Mouse (Mus musculus) liver, embryonic 15.5 days (tissue): ENCODE results near the gene Mpped1. TPM values are rescaled to one million over a fixed set of nuclear protein-coding genes. Genes with fewer than 3 reads are reported as not detected.

Source experiments
- ATAC-seq: fragments of 200-750 bp; cut with Nextera tagmentation; 2 replicates; pipeline ENCODE4 v1.8.0; 2017; ENCODE audit warnings: moderate number of reproducible peaks, mild to moderate bottlenecking, moderate library complexity; ENCODE audit not compliant: insufficient read depth
- H3K27ac ChIP-seq: fragments of 300-500 bp; sonication (generic); replicated peaks from 2 replicates; pipeline ENCODE4 v1.5.1; 2015; ENCODE audit warnings: mild to moderate bottlenecking, inconsistent platforms
- H3K27me3 ChIP-seq: fragments of 300-500 bp; sonication (generic); 2 replicates; pipeline ENCODE4 v1.6.1; 2015; ENCODE audit warnings: mild to moderate bottlenecking, inconsistent platforms
- H3K36me3 ChIP-seq: fragments of 300-500 bp; sonication (generic); replicated peaks from 2 replicates; pipeline ENCODE4 v1.6.1; 2015; ENCODE audit warnings: moderate library complexity, mild to moderate bottlenecking, inconsistent platforms
- H3K4me1 ChIP-seq: fragments of 300-500 bp; sonication (generic); replicated peaks from 2 replicates; pipeline ENCODE4 v1.6.1; 2015; ENCODE audit warnings: inconsistent platforms
- H3K4me2 ChIP-seq: fragments of 300-500 bp; sonication (generic); 2 replicates; pipeline ENCODE4 v1.6.1; 2015; ENCODE audit warnings: moderate library complexity, mild to moderate bottlenecking, inconsistent platforms
- H3K4me3 ChIP-seq: fragments of 300-500 bp; sonication (generic); replicated peaks from 2 replicates; pipeline ENCODE4 v1.5.1; 2015; ENCODE audit warnings: mild to moderate bottlenecking, inconsistent platforms
- H3K9ac ChIP-seq: fragments of 300-500 bp; sonication (generic); 2 replicates; pipeline ENCODE4 v1.6.1; 2015; ENCODE audit warnings: moderate library complexity, mild to moderate bottlenecking, inconsistent platforms
- H3K9me3 ChIP-seq: fragments of 300-500 bp; sonication (generic); replicated peaks from 2 replicates; pipeline ENCODE4 v1.6.1; 2016; ENCODE audit warnings: inconsistent platforms
- WGBS: fragments of 180-500 bp; shearing (Covaris S2); methylation state at CpG from one replicate; pipeline ENCODE4 v1.1.7; 2015; ENCODE audit warnings: mixed read lengths; ENCODE audit not compliant: insufficient replicate concordance; 5-methylcytosine and 5-hydroxymethylcytosine counted together
- polyA plus RNA-seq: library from polyadenylated mRNA; unstranded; fragments of >200 nt; fragmentation: Nextera tagmentation; extraction: Ambion mirVana; gene quantifications from 2 replicates; pipeline ENCODE4 v1.2.1, GENCODE M21; 2015

The Mpped1 gene
- polyA plus RNA-seq, 1 experiment from 2014 or later: 0.17 TPM

GRCm38 (mm10) chr15:83796924-83797323 is 17.7 kb downstream of the Mpped1 start:
- Histone ChIP-seq H3K27me3 (no peaks in the 10 kb centered on the region), H3K27ac (no peak overlapping the region), H3K9ac (no peak overlapping the region), H3K4me1 (no peaks in the 10 kb centered on the region), H3K36me3 (no peaks in the 10 kb centered on the region), H3K9me3 (no peaks in the 10 kb centered on the region), H3K4me3 (no peak overlapping the region), H3K4me2 (no peak overlapping the region)
- WGBS: 64% methylated on average over 7 of the region's 7 CpGs
- ATAC-seq: no peak

- Histone ChIP-seq H3K4me1 (no peaks in the 10 kb centered on the region), H3K4me3 (no peak overlapping the region), H3K9ac (no peak overlapping the region), H3K4me2 (no peak overlapping the region), H3K36me3 (no peaks in the 10 kb centered on the region), H3K9me3 (no peaks in the 10 kb centered on the region), H3K27ac (no peak overlapping the region), H3K27me3 (no peaks in the 10 kb centered on the region)
- WGBS: 72% methylated on average over 11 of the region's 11 CpGs
- no peak for ATAC-seq
These were observed 19.7 kb downstream of the Mpped1 start for GRCm38 (mm10) chr15:83798964-83799363.

DNA sequence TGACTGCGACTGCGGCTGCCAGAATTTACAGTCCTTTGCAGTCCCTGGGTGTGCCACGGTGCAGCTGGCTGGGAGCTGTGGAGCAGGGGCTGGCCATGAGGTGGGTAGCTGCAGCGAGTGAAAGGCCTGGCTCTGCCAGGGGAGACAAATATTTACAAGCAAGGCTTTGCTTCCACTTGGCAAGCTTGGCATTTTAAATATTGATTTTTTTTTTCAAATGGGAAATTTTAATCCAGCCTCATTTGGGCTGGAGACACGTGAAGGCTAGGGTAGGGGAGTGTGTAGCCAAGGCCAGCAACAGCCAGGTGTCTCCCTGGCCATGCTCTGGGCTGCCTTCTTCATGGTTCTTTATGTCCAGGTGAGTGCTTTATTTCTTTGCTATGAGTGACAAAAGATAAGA is 21.7 kb downstream of the Mpped1 start:
- WGBS: 45% methylated on average over 5 of the region's 5 CpGs

DNA sequence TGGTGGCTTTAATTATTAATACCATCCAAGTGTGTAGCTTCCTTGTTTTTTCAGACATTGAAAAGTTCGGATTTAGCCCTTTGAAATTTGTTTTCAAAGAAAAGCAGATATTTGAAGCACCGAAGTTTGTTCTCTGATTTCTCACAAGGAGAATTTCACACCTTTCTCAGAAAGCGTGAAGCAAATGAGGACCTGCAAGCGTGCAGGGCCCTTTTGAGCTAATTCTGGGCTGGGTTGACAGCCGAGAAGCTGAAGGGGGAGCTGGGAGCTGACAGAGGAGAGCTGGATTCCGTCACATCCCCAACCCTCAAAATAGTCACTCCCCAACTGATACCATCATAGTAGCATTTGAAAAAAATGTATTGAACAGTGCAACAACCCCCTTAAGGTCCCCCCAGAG is 34.8 kb downstream of the Mpped1 start:
- Histone ChIP-seq H3K4me2 (no peak overlapping the region), H3K27me3 (no peaks in the 10 kb centered on the region), H3K4me3 (no peak overlapping the region), H3K4me1 (no peaks in the 10 kb centered on the region), H3K36me3 (no peaks in the 10 kb centered on the region), H3K9ac (no peak overlapping the region), H3K9me3 (no peaks in the 10 kb centered on the region), H3K27ac (no peak overlapping the region)
- WGBS: 55% methylated on average over 6 of the region's 6 CpGs
- ATAC-seq: no peak

More for the DNA sequence above, 21.7 kb downstream of the Mpped1 start:
- H3K27me3 ChIP-seq: no peaks in the 10 kb centered on the region
- no peaks in the 10 kb centered on the region for H3K4me1 ChIP-seq
- H3K9ac ChIP-seq: no peak overlapping the region
- no peak overlapping the region for H3K4me2 ChIP-seq
- no peak overlapping the region for H3K27ac ChIP-seq
- no peaks in the 10 kb centered on the region for H3K36me3 ChIP-seq
- H3K9me3 ChIP-seq: no peaks in the 10 kb centered on the region
- no peak overlapping the region for H3K4me3 ChIP-seq
- no peak for ATAC-seq

DNA sequence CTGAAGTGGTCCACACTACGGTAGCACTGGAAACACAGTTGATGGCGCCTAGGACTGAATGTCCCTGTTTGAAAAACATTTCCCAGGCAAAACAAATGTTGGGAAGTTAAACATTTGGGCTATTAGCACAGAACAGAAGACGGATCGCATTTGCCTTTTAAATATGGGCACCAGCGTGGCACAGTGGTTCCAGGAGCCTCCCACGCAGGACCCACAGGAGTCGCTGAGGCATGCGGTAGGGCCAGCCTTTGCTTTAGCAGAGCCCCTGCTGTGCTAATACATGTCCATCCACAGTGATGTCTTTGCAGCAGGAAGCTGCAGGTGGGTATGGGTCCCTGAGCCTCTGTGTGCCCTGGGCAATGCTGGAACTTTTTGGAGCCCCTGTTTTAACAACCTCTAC is 48.7 kb downstream of the Mpped1 start:
- no peaks in the 10 kb centered on the region for H3K4me1 ChIP-seq
- no peaks in the 10 kb centered on the region for H3K9me3 ChIP-seq
- H3K27me3 ChIP-seq: no peaks in the 10 kb centered on the region
- H3K9ac ChIP-seq: no peak overlapping the region
- no peaks in the 10 kb centered on the region for H3K36me3 ChIP-seq
- WGBS: 68% methylated on average over 8 of the region's 8 CpGs
- H3K4me2 ChIP-seq: no peak overlapping the region
- H3K27ac ChIP-seq: no peak overlapping the region
- no peak for ATAC-seq
- H3K4me3 ChIP-seq: no peak overlapping the region

DNA sequence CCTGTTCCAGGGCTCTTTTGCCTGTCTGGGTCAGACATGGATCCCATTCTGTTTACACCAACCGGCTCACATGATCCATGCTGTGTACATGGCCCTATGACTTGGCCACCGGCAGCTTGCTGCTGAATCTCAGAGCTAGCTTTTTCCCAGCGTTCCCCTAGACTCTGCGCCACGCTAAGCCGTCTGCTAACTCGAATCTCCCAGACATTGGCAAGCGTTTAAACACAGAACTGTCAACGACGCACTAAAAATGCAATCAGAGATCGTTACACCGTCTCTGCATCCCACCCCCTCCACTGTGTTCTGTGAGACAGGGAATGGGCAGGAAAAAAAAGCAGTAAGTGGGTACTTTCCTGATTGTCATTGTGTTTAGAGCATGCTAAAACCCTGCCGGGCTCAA is 50.0 kb downstream of the Mpped1 start:
- no peak for ATAC-seq
- no peak overlapping the region for H3K9ac ChIP-seq
- H3K27me3 ChIP-seq: no peaks in the 10 kb centered on the region
- H3K4me2 ChIP-seq: no peak overlapping the region
- no peak overlapping the region for H3K4me3 ChIP-seq
- no peak overlapping the region for H3K27ac ChIP-seq
- H3K4me1 ChIP-seq: no peaks in the 10 kb centered on the region
- 69% methylated on average over 13 of the region's 13 CpGs for WGBS
- H3K9me3 ChIP-seq: no peaks in the 10 kb centered on the region
- H3K36me3 ChIP-seq: no peaks in the 10 kb centered on the region

- H3K9me3 ChIP-seq: no peaks in the 10 kb centered on the region
- ATAC-seq: no peak
- H3K27me3 ChIP-seq: no peaks in the 10 kb centered on the region
- H3K9ac ChIP-seq: no peak overlapping the region
- H3K4me1 ChIP-seq: no peaks in the 10 kb centered on the region
- H3K4me3 ChIP-seq: no peak overlapping the region
- no peak overlapping the region for H3K4me2 ChIP-seq
- no peak overlapping the region for H3K27ac ChIP-seq
- no peaks in the 10 kb centered on the region for H3K36me3 ChIP-seq
- WGBS: 60% methylated on average over 6 of the region's 6 CpGs
These were observed 53.0 kb downstream of the Mpped1 start for GRCm38 (mm10) chr15:83832265-83832664.

DNA sequence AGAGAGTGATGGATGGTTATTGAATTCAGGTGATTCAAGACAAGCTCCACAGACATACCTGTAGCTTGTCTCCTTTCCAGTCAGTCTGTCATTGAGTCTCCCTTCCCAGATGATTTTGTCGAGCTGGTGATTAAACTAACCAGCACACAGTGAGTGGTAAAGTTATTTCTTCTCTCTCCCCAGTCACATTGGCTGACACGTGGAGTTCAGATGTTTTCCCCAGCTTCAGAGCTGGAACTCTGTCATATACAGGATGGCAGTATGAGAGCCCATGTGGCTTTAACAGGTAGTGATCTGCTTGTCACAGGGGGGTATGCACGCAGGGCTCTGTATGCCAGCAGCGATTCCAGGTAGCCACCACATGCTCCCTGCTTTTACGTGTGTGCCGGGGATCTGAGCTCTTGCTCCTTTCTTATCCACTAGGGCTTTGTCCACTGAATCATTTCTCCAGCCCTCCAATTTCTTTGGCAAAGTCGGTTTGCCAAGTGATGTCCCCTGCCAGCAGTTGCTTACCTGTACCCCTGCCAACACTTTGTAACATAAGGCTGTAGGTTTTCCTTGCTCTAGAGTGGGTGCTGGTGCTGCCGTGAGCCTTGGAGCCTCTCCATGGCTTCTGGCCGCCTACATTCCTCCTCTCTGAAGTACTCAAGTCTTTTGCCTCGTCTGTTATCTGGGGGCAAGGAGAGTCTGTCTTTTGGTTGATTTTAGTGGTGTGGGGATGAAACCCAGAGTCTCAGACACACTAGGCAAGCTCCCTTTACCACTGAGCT is 61.9 kb downstream of the Mpped1 start:
- no peak for ATAC-seq
- Histone ChIP-seq H3K27me3 (no peaks in the 10 kb centered on the region), H3K4me3 (no peak overlapping the region), H3K36me3 (no peaks in the 10 kb centered on the region), H3K9ac (no peak overlapping the region), H3K4me1 (no peaks in the 10 kb centered on the region), H3K9me3 (no peaks in the 10 kb centered on the region), H3K27ac (no peak overlapping the region), H3K4me2 (no peak overlapping the region)
- WGBS: 57% methylated on average over 10 of the region's 10 CpGs

GRCm38 (mm10) chr15:83842419-83842818 is 63.2 kb downstream of the Mpped1 start:
- no peak overlapping the region for H3K27ac ChIP-seq
- no peak overlapping the region for H3K4me2 ChIP-seq
- no peak overlapping the region for H3K9ac ChIP-seq
- H3K27me3 ChIP-seq: no peaks in the 10 kb centered on the region
- H3K4me1 ChIP-seq: no peaks in the 10 kb centered on the region
- no peak overlapping the region for H3K4me3 ChIP-seq
- 70% methylated on average over 12 of the region's 12 CpGs for WGBS
- H3K36me3 ChIP-seq: no peaks in the 10 kb centered on the region
- no peaks in the 10 kb centered on the region for H3K9me3 ChIP-seq
- ATAC-seq: no peak

DNA sequence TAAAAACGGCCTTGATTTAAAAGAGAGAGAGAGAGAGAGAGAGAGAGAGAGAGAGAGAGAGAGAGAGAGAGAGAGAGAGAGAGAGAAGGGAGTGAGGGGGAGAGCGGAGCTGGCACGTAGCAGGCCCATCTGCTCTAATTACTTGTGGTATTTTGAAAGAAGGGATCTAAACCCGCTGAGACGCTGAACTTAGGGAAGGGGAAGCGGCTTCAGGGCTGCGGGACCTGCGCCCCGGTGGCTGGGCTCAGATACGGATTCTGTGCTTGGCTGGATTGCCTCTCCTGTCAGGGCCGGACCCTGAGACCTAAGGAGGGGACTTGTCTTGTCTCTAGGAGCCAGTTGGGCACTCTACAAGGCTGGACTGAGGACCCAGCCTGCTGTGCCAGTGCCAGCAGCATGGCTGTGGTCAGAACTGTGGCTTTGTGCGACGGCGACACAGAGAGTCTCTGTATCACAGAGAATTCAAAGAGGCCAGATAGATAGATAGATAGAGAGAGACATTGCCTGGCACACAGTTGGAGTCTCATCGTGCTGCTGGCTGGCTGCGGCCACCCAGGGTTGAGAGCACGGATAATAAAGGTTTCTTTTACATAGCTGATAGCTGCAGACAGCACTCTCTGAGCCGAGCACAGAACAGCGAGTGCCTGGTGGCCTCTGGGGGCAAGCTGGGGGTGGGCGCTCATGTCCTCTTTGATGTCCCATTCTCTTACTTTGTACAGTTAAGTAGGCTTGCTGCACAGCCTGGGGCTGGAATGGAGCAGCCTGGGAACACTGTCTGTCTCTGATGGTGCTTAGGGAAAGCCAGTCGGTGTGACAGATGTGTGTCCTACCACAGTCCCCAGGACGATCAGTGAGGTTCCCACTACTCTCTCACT is 63.9 kb downstream of the Mpped1 start:
- Histone ChIP-seq H3K27ac (no peak overlapping the region), H3K4me2 (no peak overlapping the region), H3K9me3 (no peaks in the 10 kb centered on the region), H3K36me3 (no peaks in the 10 kb centered on the region), H3K4me1 (no peaks in the 10 kb centered on the region), H3K9ac (no peak overlapping the region), H3K27me3 (no peaks in the 10 kb centered on the region), H3K4me3 (no peak overlapping the region)
- no peak for ATAC-seq
- WGBS: 46% methylated on average over 22 of the region's 22 CpGs

GRCm38 (mm10) chr15:83845734-83846133 is 66.5 kb downstream of the Mpped1 start:
- no peak overlapping the region for H3K27ac ChIP-seq
- H3K9me3 ChIP-seq: no peaks in the 10 kb centered on the region
- H3K4me3 ChIP-seq: no peak overlapping the region
- ATAC-seq: no peak
- H3K4me1 ChIP-seq: no peaks in the 10 kb centered on the region
- no peaks in the 10 kb centered on the region for H3K36me3 ChIP-seq
- H3K9ac ChIP-seq: no peak overlapping the region
- H3K4me2 ChIP-seq: no peak overlapping the region
- 29% methylated on average over 11 of the region's 11 CpGs for WGBS
- H3K27me3 ChIP-seq: no peaks in the 10 kb centered on the region
